Mouse (Mus musculus): ENCODE measurements around the gene Cntnap2.
"Not testable (repeated sequence)": the region's sequence is repeated elsewhere in the genome, so short reads cannot be mapped to it uniquely, and the experiment has no call there.

Cntnap2 gene

GRCm38 (mm10) chr6:47225391-47225790 is 2166.2 kb downstream of the Cntnap2 start:
- in situ Hi-C loops (cut with MboI, MseI): not testable (repeated sequence)

DNA sequence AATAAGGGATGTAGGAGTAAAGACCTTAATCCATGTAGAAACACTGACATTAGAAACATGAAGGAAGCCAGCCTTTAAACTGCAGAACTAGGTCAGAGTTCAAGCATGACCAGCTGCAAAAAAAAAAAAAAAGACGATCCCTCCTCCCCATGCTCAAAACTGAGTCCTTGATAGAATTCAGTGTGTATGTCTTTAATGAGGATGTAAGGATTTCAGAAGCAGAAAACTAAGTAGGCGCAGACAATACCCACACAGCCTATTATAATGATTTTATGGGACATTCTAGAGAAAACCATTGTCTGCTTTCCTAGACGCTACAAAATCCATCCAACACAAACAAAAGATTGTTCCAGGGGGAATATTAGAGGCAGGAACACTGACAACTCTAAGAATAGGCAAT is 2168.4 kb downstream of the Cntnap2 start:
- in situ Hi-C loops (cut with MboI, MseI): no loop called here

- in situ Hi-C loops (cut with MboI, MseI): no loop called here
Observed at GRCm38 (mm10) chr6:47228676-47229317, 2169.6 kb downstream of the Cntnap2 start.

GRCm38 (mm10) chr6:47231513-47231912 is 2172.4 kb downstream of the Cntnap2 start:
- in situ Hi-C loops (cut with MboI, MseI): no loop called here

- in situ Hi-C loops (cut with MboI, MseI): no loop called here
Observed at GRCm38 (mm10) chr6:47239376-47239921, 2180.3 kb downstream of the Cntnap2 start.

GRCm38 (mm10) chr6:47241379-47241778 is 2182.2 kb downstream of the Cntnap2 start:
- in situ Hi-C loops (cut with MboI, MseI): no loop called here

DNA sequence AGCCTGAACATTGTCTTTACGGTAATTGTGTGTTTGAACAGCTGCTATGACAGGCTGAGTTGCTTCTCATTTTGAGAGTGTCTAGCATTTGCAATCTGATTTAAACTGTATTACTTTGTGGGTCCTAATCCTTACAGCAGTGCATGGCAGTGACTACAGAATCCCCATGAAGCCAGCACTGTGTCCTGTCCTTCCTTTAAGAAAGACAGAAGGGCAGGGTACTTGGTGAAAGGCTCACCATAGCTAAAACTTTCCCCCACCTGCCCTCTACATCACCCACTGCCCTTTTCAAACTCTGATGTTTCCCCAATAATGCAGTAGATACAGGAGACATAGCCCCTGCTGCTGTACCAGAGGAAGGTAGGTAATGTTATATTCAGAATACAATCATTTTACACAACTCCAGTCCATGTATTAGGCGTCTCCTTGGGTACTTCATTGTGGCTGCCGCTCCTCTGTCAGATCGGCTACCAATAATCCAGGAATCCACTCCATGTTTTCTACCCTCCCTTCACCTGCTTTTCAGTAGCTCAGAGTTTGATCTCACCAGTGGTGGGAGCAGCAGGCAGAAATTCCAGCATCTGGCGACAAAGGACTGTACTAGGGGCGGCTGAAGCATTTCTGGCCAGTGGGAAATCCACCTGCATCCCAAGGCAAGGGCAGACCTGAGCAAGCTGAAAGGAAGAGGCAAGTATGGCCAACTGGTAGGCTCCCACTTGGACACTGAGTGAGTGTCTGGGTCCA is 2184.9 kb downstream of the Cntnap2 start:
- in situ Hi-C loops (cut with MboI, MseI): no loop called here

GRCm38 (mm10) chr6:47244642-47245041 is 2185.5 kb downstream of the Cntnap2 start:
- in situ Hi-C loops (cut with MboI, MseI): no loop called here

DNA sequence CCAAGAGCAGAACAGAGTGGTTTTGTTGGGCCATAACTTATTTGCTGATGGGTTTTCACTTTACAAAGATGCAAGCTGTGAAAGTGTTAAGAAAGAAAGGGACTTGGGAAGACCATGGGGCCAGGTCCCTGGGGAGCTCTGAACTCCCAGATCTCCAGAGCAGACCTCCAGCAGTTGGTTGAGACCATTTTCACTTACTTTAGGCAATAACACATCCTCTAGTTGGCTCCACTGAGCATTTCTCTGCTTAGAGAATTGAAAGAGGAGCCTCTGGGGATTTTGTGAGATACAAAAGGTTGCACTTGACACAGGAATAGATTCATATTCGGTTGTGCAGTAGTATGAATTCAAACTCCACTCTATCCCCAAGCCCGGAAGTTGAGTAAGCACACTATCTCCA is 2196.1 kb downstream of the Cntnap2 start:
- in situ Hi-C loops (cut with MboI, MseI): no loop called here

DNA sequence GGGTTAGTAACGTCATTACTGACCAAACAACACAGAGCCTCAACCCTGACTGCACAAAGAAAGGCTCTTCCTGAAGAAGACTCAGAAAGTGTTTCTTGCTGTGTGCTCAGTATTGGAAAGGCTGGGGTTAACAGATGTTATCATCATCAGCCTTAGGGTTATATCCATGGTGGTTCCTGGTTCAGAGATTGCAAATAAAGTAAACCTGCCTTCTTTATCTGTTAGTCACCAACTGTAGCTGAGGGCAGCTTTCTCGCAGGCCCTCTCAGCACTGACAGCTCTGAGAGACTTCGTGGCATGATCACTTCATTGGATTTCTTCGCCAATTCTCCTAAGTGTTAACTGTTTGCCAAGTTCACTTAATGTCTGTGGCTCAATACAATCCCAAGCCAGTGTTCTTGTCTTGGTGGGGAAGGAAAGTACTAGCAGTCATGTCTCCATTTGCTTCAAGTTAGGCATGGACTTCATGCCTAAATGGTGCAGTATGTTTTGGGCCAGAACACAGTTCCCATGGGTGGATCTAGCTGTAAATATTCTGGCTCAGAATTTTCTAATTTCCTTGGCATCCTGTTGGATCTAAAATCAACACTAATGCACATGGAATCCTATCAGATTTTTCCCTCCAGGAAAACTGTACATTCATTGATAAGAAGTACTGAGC is 2197.2 kb downstream of the Cntnap2 start:
- in situ Hi-C loops (cut with MboI, MseI): no loop called here

DNA sequence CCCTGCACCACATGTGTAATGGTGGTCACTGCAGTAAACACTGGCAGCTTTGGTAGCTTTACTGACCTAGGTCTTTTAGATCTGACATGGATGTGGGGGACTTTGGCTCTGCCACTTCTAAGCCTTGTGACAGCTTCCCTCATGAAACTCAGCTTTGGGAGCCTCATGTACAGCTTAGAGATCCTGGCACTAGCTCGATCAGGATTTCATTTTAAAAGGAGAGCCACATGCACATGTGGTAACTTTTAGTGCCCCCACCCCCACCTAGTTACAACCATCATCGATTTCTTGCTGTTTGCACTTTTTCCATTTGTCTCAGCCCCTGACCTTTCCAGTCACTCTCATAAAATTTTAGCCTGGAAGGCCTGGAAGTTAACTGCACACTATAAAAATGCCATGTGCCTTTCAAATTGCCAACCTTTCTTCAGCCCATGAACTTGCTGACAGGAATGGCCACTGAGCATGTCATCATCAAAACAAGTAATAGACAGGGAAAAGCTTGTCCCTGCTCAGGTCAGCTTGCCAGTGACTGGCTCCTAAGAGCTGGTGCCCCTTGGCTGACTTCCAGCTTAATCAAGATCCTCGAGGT is 2197.9 kb downstream of the Cntnap2 start:
- in situ Hi-C loops (cut with MboI, MseI): no loop called here

DNA sequence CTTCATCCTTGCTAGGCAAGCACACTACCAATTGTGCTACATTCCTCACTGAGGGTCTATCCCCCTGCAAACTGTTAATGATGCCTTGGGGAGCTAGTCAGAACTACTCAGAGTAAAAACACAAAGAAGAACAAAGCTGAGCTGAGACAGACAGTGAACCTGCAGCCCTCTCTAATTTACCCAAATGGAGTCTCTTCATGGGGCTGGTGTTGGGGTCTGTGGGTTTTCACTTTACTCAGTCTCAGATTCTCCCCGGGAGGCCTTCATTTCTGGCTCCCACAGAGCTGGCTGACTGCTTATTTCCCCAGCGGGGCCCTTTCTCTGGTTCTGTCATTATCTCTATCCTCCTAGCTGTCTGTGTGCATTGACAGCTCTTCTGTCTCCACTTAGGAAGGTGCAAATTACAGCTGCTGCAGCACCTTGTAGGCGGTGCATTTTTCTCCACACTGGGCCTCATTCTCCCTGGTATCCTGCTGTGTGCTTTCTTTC is 2200.5 kb downstream of the Cntnap2 start:
- in situ Hi-C loops (cut with MboI, MseI): no loop called here

GRCm38 (mm10) chr6:47267236-47267635 is 2208.1 kb downstream of the Cntnap2 start:
- in situ Hi-C loops (cut with MboI, MseI): no loop called here

GRCm38 (mm10) chr6:47269455-47269854 is 2210.3 kb downstream of the Cntnap2 start:
- in situ Hi-C loops (cut with MboI, MseI): no loop called here

DNA sequence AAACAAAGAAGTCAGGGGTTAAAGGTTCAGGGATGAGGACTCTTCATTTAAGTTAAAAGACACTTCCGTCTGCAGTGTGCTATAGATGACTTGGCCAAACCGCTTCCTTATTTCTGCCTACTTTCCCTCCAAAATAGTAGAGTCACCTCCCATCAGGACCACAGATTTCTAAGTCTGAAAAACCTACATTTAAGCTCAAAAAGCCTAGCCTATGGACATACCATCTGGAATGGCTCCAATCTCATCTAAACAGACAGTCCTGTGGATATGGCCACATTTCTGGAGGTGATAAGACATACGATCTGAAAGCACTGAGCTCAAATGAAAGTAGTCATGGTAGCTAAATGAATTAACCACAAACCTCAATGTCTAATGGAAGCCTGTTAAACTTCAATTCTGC is 2212.4 kb downstream of the Cntnap2 start:
- in situ Hi-C loops (cut with MboI, MseI): loop anchor here in 1 of 2 experiments (10.0 kb wide), 1 partner anchor 1663 kb away; no protein-coding TSS in a partner anchor

- in situ Hi-C loops (cut with MboI, MseI): loop anchor here in 1 of 2 experiments (10.0 kb wide), 1 partner anchor 1662 kb away; no protein-coding TSS in a partner anchor
Observed at GRCm38 (mm10) chr6:47272606-47273575, 2213.7 kb downstream of the Cntnap2 start.

DNA sequence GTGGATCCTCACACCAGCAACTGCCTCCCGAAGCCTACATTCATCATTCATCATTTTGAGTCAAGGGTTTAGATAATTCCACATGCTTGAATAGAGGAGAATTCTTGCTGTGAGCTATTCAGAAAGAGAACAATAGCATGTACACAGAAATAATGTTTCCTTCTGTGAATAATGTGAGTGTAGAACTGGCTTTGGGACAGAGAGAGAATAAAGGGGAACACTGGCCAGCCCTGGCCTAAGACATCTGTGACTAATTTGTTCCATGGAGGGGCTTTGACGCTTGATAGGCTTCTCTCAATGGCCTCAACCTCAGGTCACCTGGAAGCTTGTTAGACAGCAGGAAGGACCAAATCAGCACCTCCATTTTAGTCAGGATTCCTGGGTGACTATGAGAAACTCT is 2215.9 kb downstream of the Cntnap2 start:
- in situ Hi-C loops (cut with MboI, MseI): loop anchor here in 1 of 2 experiments (10.0 kb wide), 1 partner anchor 1660 kb away; no protein-coding TSS in a partner anchor

DNA sequence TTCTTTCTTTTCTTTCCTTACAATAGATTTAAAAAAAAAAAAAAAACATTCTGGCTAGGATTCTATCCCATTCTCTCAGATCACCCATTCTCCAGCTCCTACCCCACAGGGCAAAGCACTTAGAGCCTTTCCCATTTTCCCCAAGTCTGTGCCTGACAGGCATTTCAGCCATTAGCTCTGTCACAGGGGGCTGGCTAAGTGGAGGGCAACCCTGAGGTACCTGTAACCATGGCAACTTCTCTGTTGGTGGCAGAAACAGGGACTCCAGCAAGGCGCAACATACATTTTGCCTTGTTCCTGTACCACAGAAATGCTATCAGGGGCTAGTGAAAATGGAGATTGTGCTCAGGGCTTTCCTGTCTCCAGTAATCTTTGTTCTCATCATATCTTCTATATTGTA is 2220.0 kb downstream of the Cntnap2 start:
- in situ Hi-C loops (cut with MboI, MseI): loop anchor here in 1 of 2 experiments (10.0 kb wide), 1 partner anchor 1656 kb away; no protein-coding TSS in a partner anchor

DNA sequence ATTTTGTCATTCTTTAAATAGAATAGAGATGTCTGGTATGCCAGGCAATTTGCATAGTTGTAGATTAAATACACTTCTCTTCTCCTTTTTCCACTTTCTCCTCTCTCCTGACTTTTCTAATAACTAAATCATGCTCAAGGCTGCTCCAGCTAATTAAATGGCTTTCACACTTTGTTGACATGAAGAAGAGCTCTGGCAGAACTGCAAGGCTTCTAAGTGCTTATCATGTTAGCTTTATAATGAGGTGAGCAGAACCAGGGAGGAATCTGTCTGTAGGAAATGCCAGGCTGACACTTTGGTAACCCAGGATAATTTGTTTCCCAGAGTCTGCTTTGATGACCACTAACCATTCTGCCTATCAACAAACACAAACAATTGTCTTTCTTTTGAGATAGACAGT is 2222.4 kb downstream of the Cntnap2 start:
- in situ Hi-C loops (cut with MboI, MseI): no loop called here

GRCm38 (mm10) chr6:47284794-47285193 is 2225.6 kb downstream of the Cntnap2 start:
- in situ Hi-C loops (cut with MboI, MseI): no loop called here

All from T-helper 17 cell (primary cell).